Mouse (Mus musculus) ES-E14 (cell line): ENCODE results near the gene Ptprj.

Experiments
- CHD2 ChIP-seq: IDR thresholded peaks from 2 replicates; pipeline ENCODE4 v1.6.1; 2014; ENCODE audit warnings: mild to moderate bottlenecking, low read depth, low read length, inconsistent platforms
- MAFK ChIP-seq: IDR thresholded peaks from 2 replicates; pipeline ENCODE4 v1.6.1; 2014; ENCODE audit warnings: mild to moderate bottlenecking, low read depth, low read length, inconsistent platforms; ENCODE audit not compliant: insufficient read depth
- ZNF384 ChIP-seq: IDR thresholded peaks from 2 replicates; pipeline ENCODE4 v1.6.1; 2012; ENCODE audit warnings: low read depth, low read length, inconsistent platforms

DNA sequence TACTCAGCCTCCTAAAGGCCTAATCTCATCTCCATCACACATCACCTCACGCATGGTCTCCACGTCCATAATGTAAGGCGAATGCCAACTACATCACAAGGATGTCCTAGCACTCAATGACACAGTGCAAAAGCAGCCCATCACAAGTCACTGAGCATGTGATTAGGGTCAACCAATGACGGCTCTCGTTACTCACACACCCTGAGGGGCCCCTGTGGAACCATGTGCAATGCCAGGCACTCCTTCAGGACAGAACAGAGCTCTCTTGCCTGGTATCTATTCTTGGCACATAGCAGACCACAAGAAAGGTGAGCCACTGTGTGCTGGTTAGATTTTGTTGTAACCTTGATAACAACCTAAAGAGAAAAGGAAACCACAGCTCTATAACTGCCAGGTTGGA lies 116.7 kb downstream of the Ptprj start:
- TF ChIP-seq MAFK: no peak
- no peak for TF ChIP-seq ZNF384
- no peak for TF ChIP-seq CHD2
